Mouse (Mus musculus) cerebellum, adult 2 months (tissue): ENCODE measurements around the gene Proser3. TPM values are rescaled to one million over a fixed set of nuclear protein-coding genes. Genes with fewer than 3 reads are reported as not detected.

Experiments
- DNase-seq, 2 experiments: peaks; one replicate each; pipeline ENCODE4 v3.0.0; 2021
- H3K27ac ChIP-seq: fragments of 200-500 bp; 2 replicates; pipeline ENCODE4 v1.5.1; 2012; ENCODE audit warnings: low read length, control low read depth, inconsistent platforms; ENCODE audit not compliant: insufficient read depth
- H3K27me3 ChIP-seq: fragments of 200-500 bp; 2 replicates; pipeline ENCODE4 v1.6.1; 2012; ENCODE audit warnings: inconsistent platforms, mild to moderate bottlenecking, low read length, moderate library complexity; ENCODE audit not compliant: control insufficient read depth, insufficient read depth
- H3K4me1 ChIP-seq: fragments of 200-500 bp; 2 replicates; pipeline ENCODE4 v1.6.1; 2011; ENCODE audit warnings: low read length; ENCODE audit not compliant: control insufficient read depth, insufficient read depth
- H3K4me3 ChIP-seq: fragments of 200-500 bp; replicated peaks from 2 replicates; pipeline ENCODE3; 2011; ENCODE audit warnings: mild to moderate bottlenecking, low read depth, low read length, control low read depth; ENCODE audit not compliant: insufficient read depth
- CTCF ChIP-seq: fragments of 200-500 bp; IDR thresholded peaks from 2 replicates; pipeline ENCODE4 v1.5.1; 2011; ENCODE audit warnings: low read depth, mild to moderate bottlenecking, control low read depth, low read length, moderate library complexity, borderline replicate concordance; ENCODE audit not compliant: insufficient read depth
- POLR2A ChIP-seq: fragments of 200-500 bp; IDR thresholded peaks from 2 replicates; pipeline ENCODE4 v1.6.1; 2011; ENCODE audit warnings: low read length, control low read depth, borderline replicate concordance; ENCODE audit not compliant: insufficient read depth
- WGBS: fragments of 180-500 bp; shearing (Covaris S2); methylation state at CpG from one replicate; pipeline ENCODE4 v1.1.7; 2018; 5-methylcytosine and 5-hydroxymethylcytosine counted together
- polyA plus RNA-seq: library from polyadenylated mRNA; depleted of rRNA; stranded (reverse); fragments of >200 nt; gene quantifications from 2 replicates; pipeline ENCODE4 v1.2.3, GENCODE M21; 2012

Proser3 gene
- polyA plus RNA-seq, 1 experiment = 7.4 TPM

GRCm38 (mm10) chr7:30526981-30527380 lies 25.1 kb downstream of the Proser3 start:
- Histone ChIP-seq H3K27me3 (no peaks in the 10 kb centered on the region), H3K4me1 (no peaks in the 10 kb centered on the region; the same call in 1 of the 2 replicates), H3K4me3 (no peak overlapping the region), H3K27ac (no peak overlapping the region)
- TF ChIP-seq POLR2A (no peak), CTCF (no peak)
- DNase-seq = no peak
- WGBS = 85% methylated on average over 14 of the region's 14 CpGs

- Histone ChIP-seq H3K27me3 (no peaks in the 10 kb centered on the region), H3K27ac (no peak overlapping the region), H3K4me1 (peaks cover 6% of the 10 kb centered on the region), H3K4me3 (no peak overlapping the region)
- TF ChIP-seq POLR2A = no peak
- TF ChIP-seq CTCF = no peak
- DNase-seq = no peak
- 47% methylated on average over 17 of the region's 17 CpGs for WGBS
These were observed 25.7 kb downstream of the Proser3 start for GRCm38 (mm10) chr7:30526399-30526798.

- no peak overlapping the region for H3K4me3 ChIP-seq
- no peak for DNase-seq
- H3K27ac ChIP-seq = no peak overlapping the region
- TF ChIP-seq CTCF (no peak), POLR2A (no peak)
- peaks cover 10% of the 10 kb centered on the region for H3K4me1 ChIP-seq
- H3K27me3 ChIP-seq = no peaks in the 10 kb centered on the region
- 51% methylated on average over 10 of the region's 10 CpGs for WGBS
These were observed 26.1 kb downstream of the Proser3 start for GRCm38 (mm10) chr7:30525954-30526353.

GRCm38 (mm10) chr7:30524487-30524886 lies 27.6 kb downstream of the Proser3 start:
- peaks cover 24% of the 10 kb centered on the region for H3K4me1 ChIP-seq
- no peak overlapping the region for H3K4me3 ChIP-seq
- TF ChIP-seq POLR2A = no peak
- TF ChIP-seq CTCF = no peak
- H3K27ac ChIP-seq = no peak overlapping the region
- no peaks in the 10 kb centered on the region for H3K27me3 ChIP-seq
- DNase-seq = no peak
- 82% methylated on average over 6 of the region's 6 CpGs for WGBS

- H3K27ac ChIP-seq = no peak overlapping the region
- 85% methylated on average over 10 of the region's 10 CpGs for WGBS
- H3K27me3 ChIP-seq = no peaks in the 10 kb centered on the region
- H3K4me1 ChIP-seq = peaks cover 25% of the 10 kb centered on the region
- TF ChIP-seq POLR2A (no peak), CTCF (no peak)
- no peak overlapping the region for H3K4me3 ChIP-seq
- DNase-seq = no peak
These were observed 29.2 kb downstream of the Proser3 start for GRCm38 (mm10) chr7:30522871-30523270.

- no peak overlapping the region for H3K4me3 ChIP-seq
- WGBS = 44% methylated on average over 5 of the region's 5 CpGs
- H3K4me1 ChIP-seq = peaks cover 25% of the 10 kb centered on the region
- peak; percentile 61 to 69 for DNase-seq
- no peak for TF ChIP-seq CTCF
- no peak for TF ChIP-seq POLR2A
- no peaks in the 10 kb centered on the region for H3K27me3 ChIP-seq
- no peak overlapping the region for H3K27ac ChIP-seq
These were observed 31.2 kb downstream of the Proser3 start for GRCm38 (mm10) chr7:30520856-30521255.

GRCm38 (mm10) chr7:30520396-30520795 lies 31.7 kb downstream of the Proser3 start:
- no peak overlapping the region for H3K4me3 ChIP-seq
- TF ChIP-seq CTCF = no peak
- no peak for TF ChIP-seq POLR2A
- peaks cover 25% of the 10 kb centered on the region for H3K4me1 ChIP-seq
- WGBS = 34% methylated on average over 4 of the region's 4 CpGs
- H3K27me3 ChIP-seq = no peaks in the 10 kb centered on the region
- H3K27ac ChIP-seq = no peak overlapping the region
- DNase-seq = no peak

GRCm38 (mm10) chr7:30518325-30518724 lies 33.8 kb downstream of the Proser3 start:
- Histone ChIP-seq H3K27me3 (no peaks in the 10 kb centered on the region), H3K27ac (no peak overlapping the region), H3K4me3 (no peak overlapping the region), H3K4me1 (peaks cover 25% of the 10 kb centered on the region)
- no peak for TF ChIP-seq CTCF
- no peak for TF ChIP-seq POLR2A
- WGBS = 52% methylated on average over 8 of the region's 8 CpGs
- DNase-seq = no peak
